Mouse (Mus musculus) stomach, embryonic 14.5 days (tissue): Measurements from ENCODE around the gene Ifna13. TPM values are rescaled to one million over a fixed set of nuclear protein-coding genes. Genes with fewer than 3 reads are reported as not detected.

Experiments
- ATAC-seq: fragments of 200-750 bp; cut with Nextera tagmentation; 2 replicates; pipeline ENCODE4 v1.8.0; 2017; ENCODE audit warnings: low read depth, moderate TSS enrichment; ENCODE audit not compliant: insufficient number of reproducible peaks, insufficient read depth, low FRiP score
- H3K27ac ChIP-seq: fragments of 300-500 bp; sonication (generic); 2 replicates; pipeline ENCODE4 v1.5.1; 2014; ENCODE audit warnings: mild to moderate bottlenecking, low read length, moderate library complexity, mixed read lengths
- H3K27me3 ChIP-seq: fragments of 300-500 bp; sonication (generic); 2 replicates; pipeline ENCODE4 v1.6.1; 2014; ENCODE audit warnings: low read length, control low read depth, mixed read lengths; ENCODE audit not compliant: control insufficient read depth, insufficient read depth
- H3K36me3 ChIP-seq: fragments of 300-500 bp; sonication (generic); 2 replicates; pipeline ENCODE4 v1.6.1; 2014; ENCODE audit warnings: mild to moderate bottlenecking, control low read depth, low read length, moderate library complexity, mixed read lengths; ENCODE audit not compliant: control insufficient read depth, insufficient read depth
- H3K4me1 ChIP-seq: fragments of 300-500 bp; sonication (generic); 2 replicates; pipeline ENCODE4 v1.6.1; 2014; ENCODE audit warnings: low read length, control low read depth, mixed read lengths; ENCODE audit not compliant: control insufficient read depth, insufficient read depth
- H3K4me2 ChIP-seq: fragments of 300-500 bp; sonication (generic); replicated peaks from 2 replicates; pipeline ENCODE4 v1.6.1; 2014; ENCODE audit warnings: low read depth, low read length, control low read depth
- H3K4me3 ChIP-seq: fragments of 300-500 bp; sonication (generic); 2 replicates; pipeline ENCODE4 v1.5.1; 2014; ENCODE audit warnings: low read depth, low read length, control low read depth
- H3K9ac ChIP-seq: fragments of 300-500 bp; sonication (generic); replicated peaks from 2 replicates; pipeline ENCODE4 v1.6.1; 2014; ENCODE audit warnings: low read depth, mild to moderate bottlenecking, control low read depth, low read length, moderate library complexity, mixed read lengths
- H3K9me3 ChIP-seq: fragments of 300-500 bp; sonication (generic); 2 replicates; pipeline ENCODE4 v1.6.1; 2016; ENCODE audit warnings: low read depth, low read length, control low read depth; ENCODE audit not compliant: control insufficient read depth
- WGBS: fragments of 180-500 bp; shearing (Covaris S2); extraction: QIAGEN DNeasy Blood & Tissue Kit; methylation state at CpG from one replicate; pipeline ENCODE4 v1.1.7; 2014; 5-methylcytosine and 5-hydroxymethylcytosine counted together
- polyA plus RNA-seq: library from polyadenylated mRNA; unstranded; fragments of >200 nt; fragmentation: Nextera tagmentation; extraction: Ambion mirVana; gene quantifications from 2 replicates; pipeline ENCODE4 v1.2.1, GENCODE M21; 2014

The Ifna13 gene
- polyA plus RNA-seq: not detected in 2 replicates

- 54% methylated on average over 2 of the region's 2 CpGs for WGBS
- Histone ChIP-seq H3K4me3 (no peak within 1 kb of the TSS), H3K27ac (no peak within 1 kb of the TSS), H3K36me3 (no peaks in the 10 kb centered on the region), H3K4me2 (no peak within 1 kb of the TSS), H3K9ac (no peak within 1 kb of the TSS), H3K4me1 (no peaks in the 10 kb centered on the region), H3K27me3 (no peaks in the 10 kb centered on the region), H3K9me3 (no peaks in the 10 kb centered on the region)
- no peak for ATAC-seq
Observed at GRCm38 (mm10) chr4:88644359-88644758, at the start of gene Ifna13. Gene Ifna13, minus strand, starts transcription at chr4:88644459.

- Histone ChIP-seq H3K27me3 (no peaks in the 10 kb centered on the region), H3K4me2 (no peak overlapping the region), H3K36me3 (no peaks in the 10 kb centered on the region), H3K4me3 (no peak overlapping the region), H3K27ac (no peak overlapping the region), H3K9me3 (no peaks in the 10 kb centered on the region), H3K4me1 (no peaks in the 10 kb centered on the region), H3K9ac (no peak overlapping the region)
- ATAC-seq: no peak
- 78% methylated on average over 2 of the region's 2 CpGs for WGBS
Observed at GRCm38 (mm10) chr4:88693392-88693791, 49.1 kb upstream of the Ifna13 start.

GRCm38 (mm10) chr4:88692537-88692936 is 48.3 kb upstream of the Ifna13 start:
- no peak for ATAC-seq
- no peaks in the 10 kb centered on the region for H3K36me3 ChIP-seq
- WGBS: 82% methylated on average over 1 of the region's 1 CpGs

GRCm38 (mm10) chr4:88691259-88691658 is 47.0 kb upstream of the Ifna13 start, which contains the start of gene Ifnab:
Gene Ifnab, minus strand, starts transcription at chr4:88691359.
- Histone ChIP-seq H3K4me2 (no peak within 1 kb of the TSS), H3K4me1 (no peaks in the 10 kb centered on the region), H3K27ac (no peak within 1 kb of the TSS), H3K27me3 (no peaks in the 10 kb centered on the region), H3K4me3 (no peak within 1 kb of the TSS), H3K9me3 (no peaks in the 10 kb centered on the region), H3K36me3 (no peaks in the 10 kb centered on the region), H3K9ac (no peak within 1 kb of the TSS)
- ATAC-seq: no peak
- WGBS: 58% methylated on average over 2 of the region's 2 CpGs

More at GRCm38 (mm10) chr4:88692537-88692936, 48.3 kb upstream of the Ifna13 start:
- Histone ChIP-seq H3K9me3 (no peaks in the 10 kb centered on the region), H3K4me2 (no peak overlapping the region), H3K27ac (no peak overlapping the region), H3K9ac (no peak overlapping the region), H3K27me3 (no peaks in the 10 kb centered on the region), H3K4me3 (no peak overlapping the region), H3K4me1 (no peaks in the 10 kb centered on the region)

GRCm38 (mm10) chr4:88683812-88684211 is 39.6 kb upstream of the Ifna13 start, which contains the start of gene Ifna2:
Gene Ifna2, minus strand, starts transcription at chr4:88683912.
- WGBS: 81% methylated on average over 1 of the region's 1 CpGs
- Histone ChIP-seq H3K4me3 (no peak within 1 kb of the TSS), H3K27me3 (no peaks in the 10 kb centered on the region), H3K36me3 (no peaks in the 10 kb centered on the region), H3K9ac (no peak within 1 kb of the TSS), H3K9me3 (no peaks in the 10 kb centered on the region), H3K4me2 (no peak within 1 kb of the TSS), H3K27ac (no peak within 1 kb of the TSS), H3K4me1 (no peaks in the 10 kb centered on the region)
- no peak for ATAC-seq

- Histone ChIP-seq H3K27me3 (no peaks in the 10 kb centered on the region), H3K4me1 (no peaks in the 10 kb centered on the region), H3K27ac (no peak overlapping the region), H3K4me2 (no peak overlapping the region), H3K4me3 (no peak overlapping the region), H3K36me3 (no peaks in the 10 kb centered on the region), H3K9ac (no peak overlapping the region), H3K9me3 (no peaks in the 10 kb centered on the region)
- no peak for ATAC-seq
- 44% methylated on average over 3 of the region's 3 CpGs for WGBS
Observed at GRCm38 (mm10) chr4:88681353-88681752, 37.1 kb upstream of the Ifna13 start.

GRCm38 (mm10) chr4:88680362-88680761 is 36.1 kb upstream of the Ifna13 start:
- H3K4me2 ChIP-seq: no peak overlapping the region
- 46% methylated on average over 8 of the region's 8 CpGs for WGBS
- H3K4me3 ChIP-seq: no peak overlapping the region
- no peaks in the 10 kb centered on the region for H3K27me3 ChIP-seq
- H3K27ac ChIP-seq: no peak overlapping the region
- H3K36me3 ChIP-seq: no peaks in the 10 kb centered on the region
- no peak overlapping the region for H3K9ac ChIP-seq
- H3K9me3 ChIP-seq: no peaks in the 10 kb centered on the region
- H3K4me1 ChIP-seq: no peaks in the 10 kb centered on the region
- no peak for ATAC-seq

GRCm38 (mm10) chr4:88676824-88677223 is 32.6 kb upstream of the Ifna13 start, which contains the start of gene Ifna16:
Gene Ifna16, minus strand, starts transcription at chr4:88676924.
- Histone ChIP-seq H3K4me2 (no peak within 1 kb of the TSS), H3K9me3 (no peaks in the 10 kb centered on the region), H3K4me3 (no peak within 1 kb of the TSS), H3K36me3 (no peaks in the 10 kb centered on the region), H3K27ac (no peak within 1 kb of the TSS), H3K4me1 (no peaks in the 10 kb centered on the region), H3K9ac (no peak within 1 kb of the TSS), H3K27me3 (no peaks in the 10 kb centered on the region)
- no peak for ATAC-seq
- WGBS: 76% methylated on average over 1 of the region's 1 CpGs

GRCm38 (mm10) chr4:88655461-88655860 is 11.2 kb upstream of the Ifna13 start:
- no peaks in the 10 kb centered on the region for H3K4me1 ChIP-seq
- no peaks in the 10 kb centered on the region for H3K9me3 ChIP-seq
- no peak for ATAC-seq
- no peak overlapping the region for H3K9ac ChIP-seq
- H3K4me2 ChIP-seq: no peak overlapping the region
- no peak overlapping the region for H3K4me3 ChIP-seq
- WGBS: 50% methylated on average over 1 of the region's 1 CpGs
- no peaks in the 10 kb centered on the region for H3K27me3 ChIP-seq
- no peaks in the 10 kb centered on the region for H3K36me3 ChIP-seq
- no peak overlapping the region for H3K27ac ChIP-seq
